Mouse (Mus musculus): ENCODE data around the gene Galnt18. TPM values are rescaled to one million over a fixed set of nuclear protein-coding genes. Genes with fewer than 3 reads are reported as not detected.

Gene Galnt18
- total and polyA plus RNA-seq, 2 experiments from 2014 or later, result 16.5 to 27.1 TPM

- DNase-seq (ENCODE audit: low spot score) (no peak), ATAC-seq (ENCODE audit: insufficient read depth, low read depth) (no peak)
- no peaks in the 10 kb centered on the region for H3K9me3 ChIP-seq (replicated peaks; ENCODE audit: control insufficient read depth, low read length)
- no peak overlapping the region for H3K9ac ChIP-seq (replicated peaks; ENCODE audit: low read depth, low read length)
- no peak overlapping the region for H3K27ac ChIP-seq (ENCODE audit: low read depth)
- H3K27me3 ChIP-seq (ENCODE audit: control insufficient read depth, insufficient read depth, low read length), result no peaks in the 10 kb centered on the region
- no peak overlapping the region for H3K4me3 ChIP-seq (ENCODE audit: low read depth, low read length)
- no peaks in the 10 kb centered on the region for H3K36me3 ChIP-seq (replicated peaks; ENCODE audit: control insufficient read depth, insufficient read depth, low read length)
- no peak overlapping the region for H3K4me2 ChIP-seq (ENCODE audit: low read depth, low read length)
- 78% methylated on average over 2 of the region's 2 CpGs for WGBS
- H3K4me1 ChIP-seq (ENCODE audit: control insufficient read depth, insufficient read depth), result peaks cover 8% of the 10 kb centered on the region; the same call in 1 of the 2 replicates
- TF ChIP-seq CTCF (IDR thresholded peaks at IDR 0.05; ENCODE audit: low read depth), result no peak
- no peak for TF ChIP-seq EP300 (IDR thresholded peaks at IDR 0.05; ENCODE audit: low read depth)
These were observed 7.4 kb downstream of the Galnt18 start for GRCm38 (mm10) chr7:111772398-111772797.

GRCm38 (mm10) chr7:111771251-111771801 lies 8.5 kb downstream of the Galnt18 start:
- ATAC-seq (ENCODE audit: insufficient read depth, low read depth) (no peak), DNase-seq (ENCODE audit: low spot score) (no peak)
- Histone ChIP-seq H3K4me1 (ENCODE audit: control insufficient read depth, insufficient read depth) (peaks cover 5% of the 10 kb centered on the region; the same call in 1 of the 2 replicates), H3K9ac (replicated peaks; ENCODE audit: low read depth, low read length) (no peak overlapping the region), H3K4me2 (ENCODE audit: low read depth, low read length) (no peak overlapping the region), H3K4me3 (ENCODE audit: low read depth, low read length) (no peak overlapping the region), H3K9me3 (replicated peaks; ENCODE audit: control insufficient read depth, low read length) (no peaks in the 10 kb centered on the region), H3K36me3 (replicated peaks; ENCODE audit: control insufficient read depth, insufficient read depth, low read length) (no peaks in the 10 kb centered on the region), H3K27ac (ENCODE audit: low read depth) (no peak overlapping the region), H3K27me3 (ENCODE audit: control insufficient read depth, insufficient read depth, low read length) (no peaks in the 10 kb centered on the region)
- TF ChIP-seq CTCF (IDR thresholded peaks at IDR 0.05; ENCODE audit: low read depth), result no peak
- TF ChIP-seq EP300 (IDR thresholded peaks at IDR 0.05; ENCODE audit: low read depth), result no peak
- 72% methylated on average over 8 of the region's 8 CpGs for WGBS

DNA sequence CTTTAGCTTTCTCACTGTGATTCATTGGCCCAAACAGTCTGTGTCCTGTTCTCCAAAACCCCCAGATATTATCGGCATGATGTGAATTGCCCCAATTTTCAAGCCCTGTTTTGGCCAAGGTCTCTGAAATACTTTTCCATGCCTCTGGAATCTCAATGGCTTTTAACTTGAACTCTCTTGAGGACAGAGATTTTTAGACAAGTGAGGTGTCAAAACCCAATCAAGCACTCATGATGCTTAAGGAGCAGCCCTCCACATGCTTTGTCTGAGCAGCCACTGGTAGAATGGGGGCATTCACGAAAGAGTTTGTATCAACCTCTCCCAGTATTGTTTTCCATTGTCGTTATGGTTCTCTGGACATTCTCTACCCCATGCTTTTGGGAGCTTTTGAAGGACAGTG lies 9.2 kb downstream of the Galnt18 start:
- no peak overlapping the region for H3K27ac ChIP-seq (ENCODE audit: low read depth)
- H3K4me3 ChIP-seq (ENCODE audit: low read depth, low read length), result no peak overlapping the region
- H3K4me1 ChIP-seq (ENCODE audit: control insufficient read depth, insufficient read depth), result peaks cover 5% of the 10 kb centered on the region; the same call in 1 of the 2 replicates
- no peak overlapping the region for H3K4me2 ChIP-seq (ENCODE audit: low read depth, low read length)
- TF ChIP-seq CTCF (IDR thresholded peaks at IDR 0.05; ENCODE audit: low read depth), result no peak
- TF ChIP-seq EP300 (IDR thresholded peaks at IDR 0.05; ENCODE audit: low read depth), result no peak
- H3K27me3 ChIP-seq (ENCODE audit: control insufficient read depth, insufficient read depth, low read length), result no peaks in the 10 kb centered on the region
- no peaks in the 10 kb centered on the region for H3K9me3 ChIP-seq (replicated peaks; ENCODE audit: control insufficient read depth, low read length)
- ATAC-seq (ENCODE audit: insufficient read depth, low read depth), result no peak
- no peaks in the 10 kb centered on the region for H3K36me3 ChIP-seq (replicated peaks; ENCODE audit: control insufficient read depth, insufficient read depth, low read length)
- 66% methylated on average over 3 of the region's 3 CpGs for WGBS
- no peak overlapping the region for H3K9ac ChIP-seq (replicated peaks; ENCODE audit: low read depth, low read length)
- DNase-seq (ENCODE audit: low spot score), result no peak

- Histone ChIP-seq H3K4me3 (ENCODE audit: low read depth, low read length) (no peak overlapping the region), H3K36me3 (replicated peaks; ENCODE audit: control insufficient read depth, insufficient read depth, low read length) (no peaks in the 10 kb centered on the region), H3K4me2 (ENCODE audit: low read depth, low read length) (no peak overlapping the region), H3K4me1 (ENCODE audit: control insufficient read depth, insufficient read depth) (0 out of 2 replicates have a peak, but pooled peaks cover 5% of the 10 kb centered on the region), H3K9ac (replicated peaks; ENCODE audit: low read depth, low read length) (no peak overlapping the region), H3K27ac (ENCODE audit: low read depth) (no peak overlapping the region), H3K9me3 (replicated peaks; ENCODE audit: control insufficient read depth, low read length) (no peaks in the 10 kb centered on the region), H3K27me3 (ENCODE audit: control insufficient read depth, insufficient read depth, low read length) (no peaks in the 10 kb centered on the region)
- no peak for TF ChIP-seq CTCF (IDR thresholded peaks at IDR 0.05; ENCODE audit: low read depth)
- no peak for TF ChIP-seq EP300 (IDR thresholded peaks at IDR 0.05; ENCODE audit: low read depth)
- DNase-seq (ENCODE audit: low spot score) (no peak), ATAC-seq (ENCODE audit: insufficient read depth, low read depth) (no peak)
- 54% methylated on average over 9 of the region's 9 CpGs for WGBS
These were observed 13.5 kb downstream of the Galnt18 start for GRCm38 (mm10) chr7:111766145-111766767.

DNA sequence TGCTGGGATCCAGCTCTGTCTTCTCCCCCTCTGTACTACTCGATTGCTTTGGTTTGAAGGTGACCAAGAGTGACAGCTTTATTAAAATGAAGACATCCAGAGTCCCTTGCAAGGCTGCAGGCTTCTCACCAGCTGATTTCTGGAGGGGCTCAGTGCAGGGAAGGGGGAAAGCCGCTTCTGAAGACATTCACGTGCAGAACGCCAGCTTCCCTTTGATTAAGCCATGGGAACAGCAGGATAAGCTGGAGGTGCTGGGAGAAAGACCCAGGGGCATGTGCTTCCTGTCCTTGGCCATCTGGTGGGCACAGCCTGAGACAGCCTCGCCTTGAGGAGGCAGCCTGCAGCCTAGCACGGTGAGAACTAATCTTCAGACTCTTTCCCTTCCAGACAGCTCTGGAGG lies 17.0 kb downstream of the Galnt18 start:
- WGBS, result 54% methylated on average over 6 of the region's 6 CpGs
- no peaks in the 10 kb centered on the region for H3K27me3 ChIP-seq (ENCODE audit: control insufficient read depth, insufficient read depth, low read length)
- H3K4me3 ChIP-seq (ENCODE audit: low read depth, low read length), result no peak overlapping the region
- no peak overlapping the region for H3K9ac ChIP-seq (replicated peaks; ENCODE audit: low read depth, low read length)
- no peak for ATAC-seq (ENCODE audit: insufficient read depth, low read depth)
- H3K4me1 ChIP-seq (ENCODE audit: control insufficient read depth, insufficient read depth), result 0 out of 2 replicates have a peak, but pooled peaks cover under 1% of the 10 kb centered on the region
- TF ChIP-seq CTCF (IDR thresholded peaks at IDR 0.05; ENCODE audit: low read depth) (no peak), EP300 (IDR thresholded peaks at IDR 0.05; ENCODE audit: low read depth) (no peak)
- no peaks in the 10 kb centered on the region for H3K9me3 ChIP-seq (replicated peaks; ENCODE audit: control insufficient read depth, low read length)
- H3K27ac ChIP-seq (ENCODE audit: low read depth), result no peak overlapping the region
- DNase-seq (ENCODE audit: low spot score), result no peak
- no peaks in the 10 kb centered on the region for H3K36me3 ChIP-seq (replicated peaks; ENCODE audit: control insufficient read depth, insufficient read depth, low read length)
- no peak overlapping the region for H3K4me2 ChIP-seq (ENCODE audit: low read depth, low read length)
